Mouse (Mus musculus) heart, postnatal 0 days (tissue): Measurements from ENCODE around the gene Lcmt1.

Source experiments
- CTCF ChIP-seq: IDR thresholded peaks from 2 replicates; pipeline ENCODE4 v1.5.1; 2016; ENCODE audit warnings: antibody characterized with exemption, control low read depth, low read depth
- EP300 ChIP-seq: IDR thresholded peaks from 2 replicates; pipeline ENCODE4 v1.6.1; 2016; ENCODE audit warnings: antibody characterized with exemption, low read depth

- TF ChIP-seq CTCF (no peak), EP300 (no peak)
Observed at GRCm38 (mm10) chr7:123416803-123417202, 47.2 kb downstream of the Lcmt1 start.
